Mouse (Mus musculus): ENCODE results near the gene Fat3.

The Fat3 gene

GRCm38 (mm10) chr9:16256577-16257207 lies 244.4 kb downstream of the Fat3 start:
- in situ Hi-C loops (cut with MboI; ENCODE audit: low sequenced_read_pairs) = no loop called here

- in situ Hi-C loops (cut with MboI; ENCODE audit: low sequenced_read_pairs) = no loop called here
Measured at GRCm38 (mm10) chr9:16246741-16247140, 254.3 kb downstream of the Fat3 start.

GRCm38 (mm10) chr9:16231575-16231974 lies 269.5 kb downstream of the Fat3 start:
- in situ Hi-C loops (cut with MboI; ENCODE audit: low sequenced_read_pairs) = no loop called here

GRCm38 (mm10) chr9:16228919-16229318 lies 272.2 kb downstream of the Fat3 start:
- in situ Hi-C loops (cut with MboI; ENCODE audit: low sequenced_read_pairs) = no loop called here

- in situ Hi-C loops (cut with MboI; ENCODE audit: low sequenced_read_pairs) = no loop called here
Measured at GRCm38 (mm10) chr9:16227398-16227797, 273.7 kb downstream of the Fat3 start.

GRCm38 (mm10) chr9:16226545-16226944 lies 274.5 kb downstream of the Fat3 start:
- in situ Hi-C loops (cut with MboI; ENCODE audit: low sequenced_read_pairs) = no loop called here

- in situ Hi-C loops (cut with MboI; ENCODE audit: low sequenced_read_pairs) = no loop called here
Measured at GRCm38 (mm10) chr9:16221885-16222284, 279.2 kb downstream of the Fat3 start.

GRCm38 (mm10) chr9:16216235-16216634 lies 284.9 kb downstream of the Fat3 start:
- in situ Hi-C loops (cut with MboI; ENCODE audit: low sequenced_read_pairs) = no loop called here

GRCm38 (mm10) chr9:16214731-16215681 lies 286.1 kb downstream of the Fat3 start:
- in situ Hi-C loops (cut with MboI; ENCODE audit: low sequenced_read_pairs) = no loop called here

GRCm38 (mm10) chr9:16213324-16213723 lies 287.8 kb downstream of the Fat3 start:
- in situ Hi-C loops (cut with MboI; ENCODE audit: low sequenced_read_pairs) = no loop called here

GRCm38 (mm10) chr9:16212628-16213027 lies 288.5 kb downstream of the Fat3 start:
- in situ Hi-C loops (cut with MboI; ENCODE audit: low sequenced_read_pairs) = no loop called here

GRCm38 (mm10) chr9:16212163-16212562 lies 288.9 kb downstream of the Fat3 start:
- in situ Hi-C loops (cut with MboI; ENCODE audit: low sequenced_read_pairs) = no loop called here

- in situ Hi-C loops (cut with MboI; ENCODE audit: low sequenced_read_pairs) = no loop called here
Measured at GRCm38 (mm10) chr9:16211468-16211867, 289.6 kb downstream of the Fat3 start.

GRCm38 (mm10) chr9:16202296-16202695 lies 298.8 kb downstream of the Fat3 start:
- in situ Hi-C loops (cut with MboI; ENCODE audit: low sequenced_read_pairs) = no loop called here

GRCm38 (mm10) chr9:16200948-16201347 lies 300.1 kb downstream of the Fat3 start:
- in situ Hi-C loops (cut with MboI; ENCODE audit: low sequenced_read_pairs) = no loop called here

- in situ Hi-C loops (cut with MboI; ENCODE audit: low sequenced_read_pairs) = no loop called here
Measured at GRCm38 (mm10) chr9:16186461-16186860, 314.6 kb downstream of the Fat3 start.

GRCm38 (mm10) chr9:16169238-16169637 lies 331.8 kb downstream of the Fat3 start:
- in situ Hi-C loops (cut with MboI; ENCODE audit: low sequenced_read_pairs) = no loop called here

- in situ Hi-C loops (cut with MboI; ENCODE audit: low sequenced_read_pairs) = no loop called here
Measured at GRCm38 (mm10) chr9:16168051-16168450, 333.0 kb downstream of the Fat3 start.

- in situ Hi-C loops (cut with MboI; ENCODE audit: low sequenced_read_pairs) = no loop called here
Measured at GRCm38 (mm10) chr9:16159366-16159765, 341.7 kb downstream of the Fat3 start.

GRCm38 (mm10) chr9:16153580-16153930 lies 347.5 kb downstream of the Fat3 start:
- in situ Hi-C loops (cut with MboI; ENCODE audit: low sequenced_read_pairs) = no loop called here

GRCm38 (mm10) chr9:16152756-16153579 lies 348.1 kb downstream of the Fat3 start:
- in situ Hi-C loops (cut with MboI; ENCODE audit: low sequenced_read_pairs) = no loop called here
